Mouse (Mus musculus): Measurements from ENCODE around the gene B4galt5. TPM values are rescaled to one million over a fixed set of nuclear protein-coding genes. Genes with fewer than 3 reads are reported as not detected.

Gene B4galt5
- polyA plus RNA-seq, 1 experiment from 2014 or later, result 10.1 TPM

DNA sequence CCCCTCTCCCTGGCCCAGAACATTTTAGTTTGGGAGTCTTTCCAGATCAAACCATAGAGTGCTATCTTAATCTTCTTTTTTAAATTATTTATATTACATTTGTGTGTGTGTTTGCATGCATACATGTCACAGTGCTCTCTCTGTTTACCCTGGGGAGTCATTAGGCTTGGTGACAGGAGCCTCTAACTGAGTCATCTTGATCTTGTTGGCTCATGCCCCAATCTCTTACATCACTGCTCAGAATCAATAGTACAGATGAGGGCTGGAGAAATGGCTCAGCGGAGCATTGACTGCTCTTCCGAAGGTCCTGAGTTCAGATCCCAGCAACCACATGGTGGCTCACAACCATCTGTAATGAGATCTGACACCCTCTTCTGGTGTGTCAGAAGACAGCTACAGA lies 22.5 kb upstream of the B4galt5 start:
- Histone ChIP-seq H3K36me3 (ENCODE audit: control insufficient read depth, insufficient read depth, low read length) (no peaks in the 10 kb centered on the region), H3K27me3 (ENCODE audit: control insufficient read depth, insufficient read depth, low read length) (no peaks in the 10 kb centered on the region), H3K4me1 (ENCODE audit: control insufficient read depth, insufficient read depth, low read length) (no peaks in the 10 kb centered on the region), H3K4me3 (ENCODE audit: low read depth, low read length) (no peak overlapping the region), H3K4me2 (replicated peaks; ENCODE audit: low read depth, low read length) (no peak overlapping the region), H3K9ac (replicated peaks; ENCODE audit: low read depth, low read length) (no peak overlapping the region), H3K27ac (ENCODE audit: low read length) (no peak overlapping the region), H3K9me3 (ENCODE audit: control insufficient read depth, low read depth, low read length) (no peaks in the 10 kb centered on the region)
- 91% methylated on average over 2 of the region's 2 CpGs for WGBS
- no peak for ATAC-seq (ENCODE audit: insufficient number of reproducible peaks, insufficient read depth, low FRiP score, low read depth)

DNA sequence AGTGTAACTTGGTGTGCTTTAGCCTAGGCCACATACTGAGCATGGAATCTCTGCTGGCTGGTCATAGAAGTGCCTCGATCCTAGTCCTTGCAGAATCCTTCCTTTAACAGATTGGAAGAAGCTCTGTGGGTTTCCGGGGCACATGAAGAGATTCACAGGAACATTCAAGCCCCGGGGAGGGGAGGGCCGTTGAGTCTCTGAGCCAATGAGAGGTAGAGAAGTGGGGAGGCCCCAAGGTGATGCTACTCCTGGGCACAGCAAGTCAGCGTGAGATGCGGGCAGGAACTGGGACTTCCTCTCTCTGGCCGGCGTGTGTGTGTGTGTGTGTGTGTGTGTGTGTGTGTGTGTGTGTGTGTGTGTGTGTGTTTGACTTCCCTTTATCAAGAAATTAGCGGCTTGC lies 19.3 kb upstream of the B4galt5 start:
- Histone ChIP-seq H3K36me3 (ENCODE audit: control insufficient read depth, insufficient read depth, low read length) (no peaks in the 10 kb centered on the region), H3K9ac (replicated peaks; ENCODE audit: low read depth, low read length) (no peak overlapping the region), H3K27ac (ENCODE audit: low read length) (no peak overlapping the region), H3K4me1 (ENCODE audit: control insufficient read depth, insufficient read depth, low read length) (no peaks in the 10 kb centered on the region), H3K9me3 (ENCODE audit: control insufficient read depth, low read depth, low read length) (no peaks in the 10 kb centered on the region), H3K27me3 (ENCODE audit: control insufficient read depth, insufficient read depth, low read length) (no peaks in the 10 kb centered on the region), H3K4me2 (replicated peaks; ENCODE audit: low read depth, low read length) (no peak overlapping the region), H3K4me3 (ENCODE audit: low read depth, low read length) (no peak overlapping the region)
- WGBS, result 73% methylated on average over 7 of the region's 9 CpGs
- no peak for ATAC-seq (ENCODE audit: insufficient number of reproducible peaks, insufficient read depth, low FRiP score, low read depth)

DNA sequence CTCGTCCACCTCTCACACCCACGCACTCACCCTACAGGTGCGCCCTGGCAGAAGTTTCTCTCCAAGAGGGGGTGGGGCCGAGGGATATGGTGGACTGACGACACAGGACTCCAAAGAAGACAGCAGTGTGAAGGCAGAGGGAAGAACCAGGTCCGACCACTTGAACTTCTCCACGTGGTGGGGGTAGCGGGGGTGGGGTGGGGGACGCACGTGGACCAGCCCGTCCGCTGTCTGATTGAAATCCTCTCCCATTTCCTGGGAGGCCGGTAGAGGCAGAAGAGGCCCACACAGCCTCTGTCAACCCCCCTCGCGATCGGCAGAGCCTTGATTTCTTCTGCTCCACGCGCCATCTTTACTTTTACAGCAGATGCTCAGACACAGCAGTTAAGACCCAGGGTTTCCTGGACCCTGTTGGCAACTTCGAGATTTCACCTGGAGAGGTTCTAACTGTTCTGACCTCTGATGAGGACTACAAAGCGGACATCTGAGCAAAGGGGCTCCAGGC lies 18.8 kb upstream of the B4galt5 start:
- no peak overlapping the region for H3K9ac ChIP-seq (replicated peaks; ENCODE audit: low read depth, low read length)
- no peaks in the 10 kb centered on the region for H3K4me1 ChIP-seq (ENCODE audit: control insufficient read depth, insufficient read depth, low read length)
- no peaks in the 10 kb centered on the region for H3K27me3 ChIP-seq (ENCODE audit: control insufficient read depth, insufficient read depth, low read length)
- 42% methylated on average over 20 of the region's 20 CpGs for WGBS
- no peaks in the 10 kb centered on the region for H3K9me3 ChIP-seq (ENCODE audit: control insufficient read depth, low read depth, low read length)
- no peak overlapping the region for H3K4me3 ChIP-seq (ENCODE audit: low read depth, low read length)
- H3K4me2 ChIP-seq (replicated peaks; ENCODE audit: low read depth, low read length), result no peak overlapping the region
- H3K36me3 ChIP-seq (ENCODE audit: control insufficient read depth, insufficient read depth, low read length), result no peaks in the 10 kb centered on the region
- H3K27ac ChIP-seq (ENCODE audit: low read length), result no peak overlapping the region
- no peak for ATAC-seq (ENCODE audit: insufficient number of reproducible peaks, insufficient read depth, low FRiP score, low read depth)

DNA sequence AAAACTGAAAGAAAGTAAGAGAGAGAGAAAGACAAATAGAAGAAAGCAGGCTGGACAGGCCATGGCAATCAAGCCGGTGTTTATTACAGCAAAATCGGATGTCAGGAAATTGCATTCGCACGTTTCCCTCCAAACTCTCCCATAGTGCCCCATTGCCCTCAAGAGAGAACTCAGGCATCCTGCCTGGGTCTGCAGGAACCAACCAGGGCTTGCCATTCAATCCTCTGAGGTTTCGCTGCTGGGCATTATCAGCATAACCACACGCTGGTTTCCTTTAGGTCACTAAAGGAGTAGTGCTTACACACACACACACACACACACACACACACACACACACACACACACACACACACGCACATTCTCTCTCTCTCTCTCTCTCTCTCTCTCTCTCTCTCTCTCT lies 18.3 kb upstream of the B4galt5 start:
- Histone ChIP-seq H3K36me3 (ENCODE audit: control insufficient read depth, insufficient read depth, low read length) (no peaks in the 10 kb centered on the region), H3K27me3 (ENCODE audit: control insufficient read depth, insufficient read depth, low read length) (no peaks in the 10 kb centered on the region), H3K9ac (replicated peaks; ENCODE audit: low read depth, low read length) (no peak overlapping the region), H3K27ac (ENCODE audit: low read length) (no peak overlapping the region), H3K9me3 (ENCODE audit: control insufficient read depth, low read depth, low read length) (0 out of 2 replicates have a peak, but pooled peaks cover 3% of the 10 kb centered on the region), H3K4me2 (replicated peaks; ENCODE audit: low read depth, low read length) (no peak overlapping the region), H3K4me3 (ENCODE audit: low read depth, low read length) (no peak overlapping the region), H3K4me1 (ENCODE audit: control insufficient read depth, insufficient read depth, low read length) (no peaks in the 10 kb centered on the region)
- 43% methylated on average over 7 of the region's 7 CpGs for WGBS
- ATAC-seq (ENCODE audit: insufficient number of reproducible peaks, insufficient read depth, low FRiP score, low read depth), result no peak

DNA sequence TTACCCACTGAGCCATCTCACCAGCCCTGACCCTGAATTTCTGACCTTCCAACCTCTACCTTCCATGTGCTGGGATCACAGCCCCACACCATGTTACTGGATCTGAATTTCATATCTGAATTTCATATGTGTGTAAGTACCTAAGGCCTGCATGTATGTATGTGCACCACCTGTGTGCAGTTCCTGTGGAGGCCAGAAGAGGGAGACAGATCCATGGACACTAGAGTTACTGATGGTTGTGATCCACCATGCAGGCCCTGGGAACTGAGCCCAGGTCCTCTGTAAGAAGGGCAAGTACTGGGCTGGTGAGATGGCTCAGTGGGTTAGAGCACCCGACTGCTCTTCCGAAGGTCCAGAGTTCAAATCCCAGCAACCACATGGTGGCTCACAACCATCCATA lies 16.1 kb upstream of the B4galt5 start:
- no peak overlapping the region for H3K27ac ChIP-seq (ENCODE audit: low read length)
- no peaks in the 10 kb centered on the region for H3K4me1 ChIP-seq (ENCODE audit: control insufficient read depth, insufficient read depth, low read length)
- ATAC-seq (ENCODE audit: insufficient number of reproducible peaks, insufficient read depth, low FRiP score, low read depth), result no peak
- no peak overlapping the region for H3K9ac ChIP-seq (replicated peaks; ENCODE audit: low read depth, low read length)
- H3K27me3 ChIP-seq (ENCODE audit: control insufficient read depth, insufficient read depth, low read length), result no peaks in the 10 kb centered on the region
- H3K4me3 ChIP-seq (ENCODE audit: low read depth, low read length), result no peak overlapping the region
- 0 out of 2 replicates have a peak, but pooled peaks cover 3% of the 10 kb centered on the region for H3K9me3 ChIP-seq (ENCODE audit: control insufficient read depth, low read depth, low read length)
- WGBS, result 96% methylated on average over 2 of the region's 2 CpGs
- no peak overlapping the region for H3K4me2 ChIP-seq (replicated peaks; ENCODE audit: low read depth, low read length)
- H3K36me3 ChIP-seq (ENCODE audit: control insufficient read depth, insufficient read depth, low read length), result no peaks in the 10 kb centered on the region

DNA sequence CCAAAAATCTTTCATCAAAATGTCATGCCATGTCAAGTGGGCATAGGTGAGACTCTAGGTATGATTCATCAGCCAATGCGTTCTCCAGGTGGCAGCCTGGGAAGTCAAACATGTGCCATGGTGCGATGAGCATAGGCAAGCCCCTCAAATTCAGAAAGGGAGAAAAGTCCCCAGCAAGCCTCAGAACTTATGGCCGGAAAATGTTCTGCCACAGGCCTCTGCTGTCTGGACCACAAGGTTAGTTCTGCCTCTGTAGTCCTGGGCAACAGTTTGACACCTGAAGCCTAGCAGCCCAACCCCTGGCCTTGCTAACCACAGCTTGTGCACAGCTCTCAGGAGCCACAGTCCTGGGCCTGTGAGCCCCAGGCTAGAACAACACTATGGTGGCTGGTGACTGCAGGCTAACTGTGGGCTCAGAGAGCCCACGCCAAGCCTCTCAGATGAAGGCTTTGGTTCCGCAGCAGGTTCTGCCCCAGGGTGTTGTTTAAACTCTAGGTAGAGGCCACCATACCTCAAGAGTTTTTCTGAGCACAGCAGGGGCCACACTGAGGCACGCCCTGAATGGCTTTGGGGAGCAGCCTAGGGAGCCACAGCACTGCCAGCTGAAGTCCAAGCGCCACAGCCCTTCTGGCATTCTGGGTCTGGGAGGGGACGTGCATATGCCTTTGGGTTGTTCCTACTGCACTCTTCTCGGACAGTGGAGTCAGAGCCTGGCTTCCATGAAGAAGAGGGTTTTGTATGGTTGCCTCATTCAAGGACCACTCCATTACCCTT lies 14.5 kb upstream of the B4galt5 start:
- Histone ChIP-seq H3K4me2 (replicated peaks; ENCODE audit: low read depth, low read length) (no peak overlapping the region), H3K4me1 (ENCODE audit: control insufficient read depth, insufficient read depth, low read length) (no peaks in the 10 kb centered on the region), H3K9me3 (ENCODE audit: control insufficient read depth, low read depth, low read length) (0 out of 2 replicates have a peak, but pooled peaks cover 3% of the 10 kb centered on the region), H3K27me3 (ENCODE audit: control insufficient read depth, insufficient read depth, low read length) (no peaks in the 10 kb centered on the region), H3K27ac (ENCODE audit: low read length) (no peak overlapping the region), H3K4me3 (ENCODE audit: low read depth, low read length) (no peak overlapping the region), H3K36me3 (ENCODE audit: control insufficient read depth, insufficient read depth, low read length) (no peaks in the 10 kb centered on the region), H3K9ac (replicated peaks; ENCODE audit: low read depth, low read length) (no peak overlapping the region)
- 73% methylated on average over 9 of the region's 9 CpGs for WGBS
- ATAC-seq (ENCODE audit: insufficient number of reproducible peaks, insufficient read depth, low FRiP score, low read depth), result no peak

DNA sequence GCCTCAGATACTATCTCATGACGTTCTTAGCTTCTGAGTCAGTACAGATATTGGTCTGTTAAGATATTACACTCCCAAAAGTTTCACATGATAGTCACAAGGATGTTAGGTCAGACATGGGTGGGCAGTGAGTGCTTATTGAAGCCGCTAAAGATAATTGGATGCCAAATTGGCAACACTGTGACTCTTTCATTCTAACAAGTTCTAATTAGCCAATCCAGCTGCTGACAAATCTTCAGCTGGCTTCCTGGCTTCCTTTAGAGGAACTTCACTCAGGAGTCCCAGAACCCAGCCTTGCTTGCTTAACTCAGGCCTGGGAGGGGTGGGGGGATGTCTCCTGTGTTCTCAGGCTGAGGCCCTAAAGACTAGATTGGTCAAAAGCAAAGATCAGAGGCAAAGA lies 9.5 kb upstream of the B4galt5 start:
- Histone ChIP-seq H3K4me2 (replicated peaks; ENCODE audit: low read depth, low read length) (no peak overlapping the region), H3K4me3 (ENCODE audit: low read depth, low read length) (no peak overlapping the region), H3K27me3 (ENCODE audit: control insufficient read depth, insufficient read depth, low read length) (no peaks in the 10 kb centered on the region), H3K27ac (ENCODE audit: low read length) (no peak overlapping the region), H3K36me3 (ENCODE audit: control insufficient read depth, insufficient read depth, low read length) (no peaks in the 10 kb centered on the region), H3K4me1 (ENCODE audit: control insufficient read depth, insufficient read depth, low read length) (no peaks in the 10 kb centered on the region), H3K9me3 (ENCODE audit: control insufficient read depth, low read depth, low read length) (0 out of 2 replicates have a peak, but pooled peaks cover 3% of the 10 kb centered on the region), H3K9ac (replicated peaks; ENCODE audit: low read depth, low read length) (no peak overlapping the region)
- WGBS, result 81% methylated on average over 2 of the region's 2 CpGs
- no peak for ATAC-seq (ENCODE audit: insufficient number of reproducible peaks, insufficient read depth, low FRiP score, low read depth)

DNA sequence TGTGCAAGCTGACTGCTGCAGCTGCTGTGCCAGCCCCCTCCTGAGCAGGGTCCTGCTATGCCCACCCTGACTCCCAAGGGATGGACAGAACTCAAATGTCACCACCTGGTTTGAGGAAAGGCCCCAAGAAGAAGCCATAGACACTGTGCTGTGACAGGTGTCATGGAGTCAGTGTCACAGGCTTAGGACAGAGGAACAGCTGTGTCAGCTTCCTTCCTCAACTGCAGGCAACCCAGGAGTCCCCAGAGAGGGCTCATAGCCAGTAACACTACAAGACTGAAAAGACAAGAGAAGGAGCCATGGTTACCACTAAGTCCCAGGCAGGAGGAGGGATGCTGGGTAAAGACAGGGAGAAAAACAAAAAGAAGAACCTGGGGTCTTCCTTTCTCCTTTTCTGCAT lies 7.9 kb upstream of the B4galt5 start:
- Histone ChIP-seq H3K4me1 (ENCODE audit: control insufficient read depth, insufficient read depth, low read length) (0 out of 2 replicates have a peak, but pooled peaks cover 3% of the 10 kb centered on the region), H3K9me3 (ENCODE audit: control insufficient read depth, low read depth, low read length) (no peaks in the 10 kb centered on the region), H3K36me3 (ENCODE audit: control insufficient read depth, insufficient read depth, low read length) (no peaks in the 10 kb centered on the region), H3K27ac (ENCODE audit: low read length) (no peak overlapping the region), H3K4me2 (replicated peaks; ENCODE audit: low read depth, low read length) (no peak overlapping the region), H3K9ac (replicated peaks; ENCODE audit: low read depth, low read length) (no peak overlapping the region), H3K4me3 (ENCODE audit: low read depth, low read length) (no peak overlapping the region), H3K27me3 (ENCODE audit: control insufficient read depth, insufficient read depth, low read length) (no peaks in the 10 kb centered on the region)
- no peak for ATAC-seq (ENCODE audit: insufficient number of reproducible peaks, insufficient read depth, low FRiP score, low read depth)
